Mouse (Mus musculus): ENCODE measurements around the gene Gm5269. TPM values are rescaled to one million over a fixed set of nuclear protein-coding genes. Genes with fewer than 3 reads are reported as not detected.

Gene Gm5269
- polyA plus RNA-seq, 1 experiment from 2014 or later: not detected

GRCm38 (mm10) chr1:45875640-45876039 lies 14.4 kb downstream of the Gm5269 start:
- no peaks in the 10 kb centered on the region for H3K9me3 ChIP-seq (replicated peaks)
- no peaks in the 10 kb centered on the region for H3K27me3 ChIP-seq
- no peak overlapping the region for H3K4me2 ChIP-seq
- WGBS: 73% methylated on average over 2 of the region's 2 CpGs
- no peak overlapping the region for H3K9ac ChIP-seq
- no peaks in the 10 kb centered on the region for H3K4me1 ChIP-seq
- ATAC-seq: no peak
- H3K27ac ChIP-seq: no peak overlapping the region
- H3K4me3 ChIP-seq: no peak overlapping the region
- no peaks in the 10 kb centered on the region for H3K36me3 ChIP-seq (ENCODE audit: poor library complexity, severe bottlenecking)

- no peak for ATAC-seq
- Histone ChIP-seq H3K4me1 (no peaks in the 10 kb centered on the region), H3K4me3 (no peak overlapping the region), H3K27ac (no peak overlapping the region), H3K9me3 (replicated peaks) (no peaks in the 10 kb centered on the region), H3K36me3 (ENCODE audit: poor library complexity, severe bottlenecking) (no peaks in the 10 kb centered on the region), H3K9ac (no peak overlapping the region), H3K27me3 (no peaks in the 10 kb centered on the region), H3K4me2 (no peak overlapping the region)
- WGBS: 92% methylated on average over 2 of the region's 2 CpGs
These were observed 16.8 kb downstream of the Gm5269 start for GRCm38 (mm10) chr1:45873250-45873649.

- no peaks in the 10 kb centered on the region for H3K9me3 ChIP-seq (replicated peaks)
- ATAC-seq: no peak
- WGBS: 86% methylated on average over 3 of the region's 3 CpGs
- H3K36me3 ChIP-seq (ENCODE audit: poor library complexity, severe bottlenecking): no peaks in the 10 kb centered on the region
- no peak overlapping the region for H3K4me3 ChIP-seq
- H3K27me3 ChIP-seq: no peaks in the 10 kb centered on the region
- no peak overlapping the region for H3K4me2 ChIP-seq
- H3K4me1 ChIP-seq: no peaks in the 10 kb centered on the region
- H3K9ac ChIP-seq: no peak overlapping the region
- no peak overlapping the region for H3K27ac ChIP-seq
These were observed 21.5 kb downstream of the Gm5269 start for GRCm38 (mm10) chr1:45868479-45869137.

- no peak overlapping the region for H3K9ac ChIP-seq
- no peaks in the 10 kb centered on the region for H3K27me3 ChIP-seq
- no peaks in the 10 kb centered on the region for H3K4me1 ChIP-seq
- no peak overlapping the region for H3K4me2 ChIP-seq
- H3K4me3 ChIP-seq: no peak overlapping the region
- H3K36me3 ChIP-seq (ENCODE audit: poor library complexity, severe bottlenecking): no peaks in the 10 kb centered on the region
- ATAC-seq: no peak
- WGBS: 83% methylated on average over 1 of the region's 1 CpGs
- no peaks in the 10 kb centered on the region for H3K9me3 ChIP-seq (replicated peaks)
- no peak overlapping the region for H3K27ac ChIP-seq
These were observed 22.0 kb downstream of the Gm5269 start for GRCm38 (mm10) chr1:45868050-45868449.

- no peak for ATAC-seq
- 69% methylated on average over 3 of the region's 3 CpGs for WGBS
- H3K9me3 ChIP-seq (replicated peaks): no peaks in the 10 kb centered on the region
- no peak overlapping the region for H3K4me3 ChIP-seq
- no peaks in the 10 kb centered on the region for H3K4me1 ChIP-seq
- no peaks in the 10 kb centered on the region for H3K36me3 ChIP-seq (ENCODE audit: poor library complexity, severe bottlenecking)
- H3K27ac ChIP-seq: no peak overlapping the region
- H3K4me2 ChIP-seq: no peak overlapping the region
- H3K9ac ChIP-seq: no peak overlapping the region
- H3K27me3 ChIP-seq: no peaks in the 10 kb centered on the region
These were observed 23.6 kb downstream of the Gm5269 start for GRCm38 (mm10) chr1:45866288-45867018.

GRCm38 (mm10) chr1:45865727-45866126 lies 24.3 kb downstream of the Gm5269 start:
- 81% methylated on average over 5 of the region's 5 CpGs for WGBS

GRCm38 (mm10) chr1:45865316-45865715 lies 24.8 kb downstream of the Gm5269 start:
- no peaks in the 10 kb centered on the region for H3K27me3 ChIP-seq
- no peak overlapping the region for H3K27ac ChIP-seq
- no peak overlapping the region for H3K4me2 ChIP-seq
- no peak for ATAC-seq
- H3K9me3 ChIP-seq (replicated peaks): no peaks in the 10 kb centered on the region
- 78% methylated on average over 1 of the region's 1 CpGs for WGBS
- no peaks in the 10 kb centered on the region for H3K4me1 ChIP-seq
- H3K4me3 ChIP-seq: no peak overlapping the region
- no peak overlapping the region for H3K9ac ChIP-seq
- no peaks in the 10 kb centered on the region for H3K36me3 ChIP-seq (ENCODE audit: poor library complexity, severe bottlenecking)

More at GRCm38 (mm10) chr1:45865727-45866126, 24.3 kb downstream of the Gm5269 start:
- no peak overlapping the region for H3K27ac ChIP-seq
- no peaks in the 10 kb centered on the region for H3K9me3 ChIP-seq (replicated peaks)
- ATAC-seq: no peak
- no peak overlapping the region for H3K4me2 ChIP-seq
- no peaks in the 10 kb centered on the region for H3K4me1 ChIP-seq
- H3K4me3 ChIP-seq: no peak overlapping the region
- H3K9ac ChIP-seq: no peak overlapping the region
- H3K27me3 ChIP-seq: no peaks in the 10 kb centered on the region
- H3K36me3 ChIP-seq (ENCODE audit: poor library complexity, severe bottlenecking): no peaks in the 10 kb centered on the region

GRCm38 (mm10) chr1:45864564-45865014 lies 25.5 kb downstream of the Gm5269 start:
- ATAC-seq: no peak
- WGBS: 64% methylated on average over 4 of the region's 4 CpGs
- Histone ChIP-seq H3K36me3 (ENCODE audit: poor library complexity, severe bottlenecking) (no peaks in the 10 kb centered on the region), H3K9me3 (replicated peaks) (no peaks in the 10 kb centered on the region), H3K4me2 (no peak overlapping the region), H3K27me3 (no peaks in the 10 kb centered on the region), H3K4me1 (no peaks in the 10 kb centered on the region), H3K27ac (no peak overlapping the region), H3K9ac (no peak overlapping the region), H3K4me3 (no peak overlapping the region)

GRCm38 (mm10) chr1:45863641-45864040 lies 26.4 kb downstream of the Gm5269 start:
- 92% methylated on average over 3 of the region's 3 CpGs for WGBS
- Histone ChIP-seq H3K9ac (no peak overlapping the region), H3K27me3 (no peaks in the 10 kb centered on the region), H3K4me3 (no peak overlapping the region), H3K4me1 (no peaks in the 10 kb centered on the region), H3K36me3 (ENCODE audit: poor library complexity, severe bottlenecking) (no peaks in the 10 kb centered on the region), H3K4me2 (no peak overlapping the region), H3K9me3 (replicated peaks) (no peaks in the 10 kb centered on the region), H3K27ac (no peak overlapping the region)
- ATAC-seq: no peak

- Histone ChIP-seq H3K4me3 (no peak overlapping the region), H3K27me3 (no peaks in the 10 kb centered on the region), H3K4me2 (no peak overlapping the region), H3K36me3 (ENCODE audit: poor library complexity, severe bottlenecking) (no peaks in the 10 kb centered on the region), H3K4me1 (no peaks in the 10 kb centered on the region), H3K9ac (no peak overlapping the region), H3K9me3 (replicated peaks) (no peaks in the 10 kb centered on the region), H3K27ac (no peak overlapping the region)
- no peak for ATAC-seq
These were observed 28.9 kb downstream of the Gm5269 start for GRCm38 (mm10) chr1:45861162-45861561.

GRCm38 (mm10) chr1:45860349-45860748 lies 29.7 kb downstream of the Gm5269 start:
- Histone ChIP-seq H3K27ac (no peak overlapping the region), H3K27me3 (no peaks in the 10 kb centered on the region), H3K4me1 (no peaks in the 10 kb centered on the region), H3K4me2 (no peak overlapping the region), H3K4me3 (no peak overlapping the region), H3K9ac (no peak overlapping the region), H3K36me3 (ENCODE audit: poor library complexity, severe bottlenecking) (no peaks in the 10 kb centered on the region), H3K9me3 (replicated peaks) (no peaks in the 10 kb centered on the region)
- ATAC-seq: no peak
- 78% methylated on average over 5 of the region's 5 CpGs for WGBS

GRCm38 (mm10) chr1:45858038-45858437 lies 32.0 kb downstream of the Gm5269 start:
- Histone ChIP-seq H3K4me2 (no peak overlapping the region), H3K27me3 (no peaks in the 10 kb centered on the region), H3K4me3 (no peak overlapping the region), H3K9me3 (replicated peaks) (no peaks in the 10 kb centered on the region), H3K36me3 (ENCODE audit: poor library complexity, severe bottlenecking) (no peaks in the 10 kb centered on the region), H3K4me1 (no peaks in the 10 kb centered on the region), H3K9ac (no peak overlapping the region), H3K27ac (no peak overlapping the region)
- 78% methylated on average over 1 of the region's 1 CpGs for WGBS
- no peak for ATAC-seq
